Mouse (Mus musculus) cortical plate, adult 2 months (tissue): Measurements from ENCODE around the gene Fgfr2.

Experiments used
- CTCF ChIP-seq: fragments of 200-500 bp; IDR thresholded peaks from 2 replicates; pipeline ENCODE4 v1.5.1; 2011; ENCODE audit warnings: mild to moderate bottlenecking, control low read depth, low read length; ENCODE audit not compliant: insufficient read depth; ENCODE audit errors: extremely low read depth
- POLR2A ChIP-seq: fragments of 200-500 bp; IDR thresholded peaks from 2 replicates; pipeline ENCODE4 v1.6.1; 2011; ENCODE audit warnings: mild to moderate bottlenecking, low read length, control low read depth; ENCODE audit not compliant: insufficient read depth; ENCODE audit errors: extremely low read depth

DNA sequence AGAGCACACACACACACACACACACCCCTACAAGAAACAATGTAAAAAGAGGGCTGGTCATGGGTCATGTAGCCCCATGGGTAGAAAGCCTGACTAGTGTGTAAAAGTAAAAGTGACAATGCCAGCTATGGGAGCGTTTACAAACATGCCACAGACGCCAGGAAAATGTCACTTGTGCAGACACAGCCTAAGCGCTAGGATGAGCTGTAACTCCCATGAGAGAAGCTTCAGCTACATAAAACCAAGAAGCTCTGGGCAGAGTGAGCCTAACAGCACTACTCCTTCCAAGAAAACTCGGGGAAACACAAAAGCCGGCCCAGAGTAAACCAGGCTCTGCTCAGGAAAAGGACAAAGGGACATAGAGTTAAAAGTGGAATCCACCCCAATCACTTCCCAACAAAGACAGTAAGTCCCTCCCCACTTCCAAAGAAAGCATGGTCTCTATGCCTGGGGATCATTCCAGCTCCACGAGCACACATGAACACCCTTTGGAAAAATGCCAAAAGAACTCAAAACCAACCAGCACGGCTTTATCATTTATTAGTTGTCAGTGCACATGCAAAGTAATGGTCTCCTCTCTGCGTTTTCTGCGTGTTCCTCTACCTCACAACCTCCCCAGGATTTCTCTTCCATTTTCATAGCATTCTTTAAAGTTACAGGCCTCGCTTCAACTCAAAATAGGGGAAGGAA is 899.6 kb downstream of the Fgfr2 start:
- TF ChIP-seq POLR2A (no peak), CTCF (no peak)
